Mouse (Mus musculus): ENCODE measurements around the gene Gja3. TPM values are rescaled to one million over a fixed set of nuclear protein-coding genes. Genes with fewer than 3 reads are reported as not detected.

Gene Gja3
- polyA plus RNA-seq, 1 experiment from 2014 or later: 34.1 TPM

- H3K9ac ChIP-seq (ENCODE audit: low read length): no peak overlapping the region
- no peak overlapping the region for H3K4me3 ChIP-seq (ENCODE audit: control insufficient read depth in 1 of 2, insufficient read depth in 1 of 2, low read depth in 1 of 2, low read length in 2 of 2)
- ATAC-seq (ENCODE audit: insufficient number of reproducible peaks, insufficient read depth, low FRiP score, low read depth): no peak
- no peak overlapping the region for H3K27ac ChIP-seq (replicated peaks in 1 of 2; ENCODE audit: control insufficient read depth in 1 of 2, insufficient read depth in 1 of 2, low read depth in 2 of 2, low read length in 2 of 2)
- peaks cover 55% of the 10 kb centered on the region for H3K27me3 ChIP-seq (ENCODE audit: control insufficient read depth, insufficient read depth, low read length)
- H3K4me2 ChIP-seq (ENCODE audit: low read length): no peak overlapping the region
- WGBS: 83% methylated on average over 7 of the region's 7 CpGs
- H3K4me1 ChIP-seq (ENCODE audit: control insufficient read depth in 2 of 2, insufficient read depth in 2 of 2, low read length in 2 of 2): peaks cover 0 to 4% of the 10 kb centered on the region in 2 experiments; a peak in 1 of 4 replicates
- no peaks in the 10 kb centered on the region for H3K36me3 ChIP-seq (ENCODE audit: control insufficient read depth, insufficient read depth, low read length)
- no peaks in the 10 kb centered on the region for H3K9me3 ChIP-seq (ENCODE audit: control insufficient read depth, low read length)
Observed at GRCm38 (mm10) chr14:57101623-57102022, 43.7 kb upstream of the Gja3 start.

DNA sequence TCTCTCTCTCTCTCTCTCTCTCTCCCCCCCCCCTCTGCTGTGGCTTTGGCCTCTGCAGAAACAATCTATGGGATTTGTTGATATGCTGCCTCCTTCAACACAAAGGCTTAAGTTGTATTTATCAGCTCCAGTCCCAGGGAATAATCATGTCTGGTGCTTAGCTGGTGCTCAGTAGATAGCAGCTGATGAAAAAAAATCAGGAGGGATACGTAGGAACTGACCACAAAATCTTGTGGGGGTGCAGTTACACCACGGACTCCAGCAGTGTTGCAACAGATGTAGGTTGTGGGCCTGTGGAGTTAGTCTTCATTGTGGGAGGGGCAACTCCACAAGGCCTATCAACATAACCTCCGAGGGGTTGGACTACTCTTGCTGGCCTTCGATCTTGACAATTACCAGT is 38.0 kb upstream of the Gja3 start:
- Histone ChIP-seq H3K4me2 (ENCODE audit: low read length) (no peak overlapping the region), H3K27me3 (ENCODE audit: control insufficient read depth, insufficient read depth, low read length) (peaks cover 9% of the 10 kb centered on the region), H3K36me3 (ENCODE audit: control insufficient read depth, insufficient read depth, low read length) (no peaks in the 10 kb centered on the region), H3K27ac (replicated peaks in 1 of 2; ENCODE audit: control insufficient read depth in 1 of 2, insufficient read depth in 1 of 2, low read depth in 2 of 2, low read length in 2 of 2) (no peak overlapping the region), H3K9me3 (ENCODE audit: control insufficient read depth, low read length) (no peaks in the 10 kb centered on the region), H3K4me1 (ENCODE audit: control insufficient read depth in 2 of 2, insufficient read depth in 2 of 2, low read length in 2 of 2) (no peaks in the 10 kb centered on the region), H3K9ac (ENCODE audit: low read length) (no peak overlapping the region), H3K4me3 (ENCODE audit: control insufficient read depth in 1 of 2, insufficient read depth in 1 of 2, low read depth in 1 of 2, low read length in 2 of 2) (no peak overlapping the region)
- ATAC-seq (ENCODE audit: insufficient number of reproducible peaks, insufficient read depth, low FRiP score, low read depth): no peak
- WGBS: 50% methylated on average over 4 of the region's 4 CpGs

- no peak overlapping the region for H3K4me3 ChIP-seq (ENCODE audit: control insufficient read depth in 1 of 2, insufficient read depth in 1 of 2, low read depth in 1 of 2, low read length in 2 of 2)
- 3% methylated on average over 8 of the region's 8 CpGs for WGBS
- H3K9me3 ChIP-seq (ENCODE audit: control insufficient read depth, low read length): no peaks in the 10 kb centered on the region
- H3K4me2 ChIP-seq (ENCODE audit: low read length): no peak overlapping the region
- H3K27me3 ChIP-seq (ENCODE audit: control insufficient read depth, insufficient read depth, low read length): peaks cover 6% of the 10 kb centered on the region
- no peaks in the 10 kb centered on the region for H3K36me3 ChIP-seq (ENCODE audit: control insufficient read depth, insufficient read depth, low read length)
- H3K9ac ChIP-seq (ENCODE audit: low read length): no peak overlapping the region
- no peak for ATAC-seq (ENCODE audit: insufficient number of reproducible peaks, insufficient read depth, low FRiP score, low read depth)
- no peak overlapping the region for H3K27ac ChIP-seq (replicated peaks in 1 of 2; ENCODE audit: control insufficient read depth in 1 of 2, insufficient read depth in 1 of 2, low read depth in 2 of 2, low read length in 2 of 2)
- H3K4me1 ChIP-seq (ENCODE audit: control insufficient read depth in 2 of 2, insufficient read depth in 2 of 2, low read length in 2 of 2): no peaks in the 10 kb centered on the region
Observed at GRCm38 (mm10) chr14:57093029-57093428, 35.1 kb upstream of the Gja3 start.

DNA sequence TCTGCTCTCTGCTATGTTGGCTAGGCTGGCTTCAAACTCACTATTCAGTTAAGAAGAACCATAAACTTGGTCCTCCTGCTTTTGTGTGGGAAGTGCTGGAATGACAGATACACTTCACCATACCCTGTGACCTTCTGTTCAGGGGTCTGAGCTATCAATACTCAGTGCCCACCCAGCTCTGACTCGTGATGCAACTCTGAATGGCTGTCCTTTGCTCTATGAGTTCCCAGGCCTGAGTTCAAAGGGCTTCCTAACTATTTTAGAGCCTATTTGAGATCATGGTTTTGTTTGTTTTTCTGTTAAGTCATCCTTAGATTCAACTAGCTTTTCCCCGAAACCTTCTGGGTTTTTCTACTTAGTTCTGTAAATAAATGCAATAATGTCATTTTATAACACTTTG is 32.1 kb upstream of the Gja3 start:
- Histone ChIP-seq H3K36me3 (ENCODE audit: control insufficient read depth, insufficient read depth, low read length) (no peaks in the 10 kb centered on the region), H3K27ac (replicated peaks in 1 of 2; ENCODE audit: control insufficient read depth in 1 of 2, insufficient read depth in 1 of 2, low read depth in 2 of 2, low read length in 2 of 2) (no peak overlapping the region), H3K4me2 (ENCODE audit: low read length) (no peak overlapping the region), H3K4me3 (ENCODE audit: control insufficient read depth in 1 of 2, insufficient read depth in 1 of 2, low read depth in 1 of 2, low read length in 2 of 2) (no peak overlapping the region), H3K9me3 (ENCODE audit: control insufficient read depth, low read length) (no peaks in the 10 kb centered on the region), H3K9ac (ENCODE audit: low read length) (no peak overlapping the region), H3K4me1 (ENCODE audit: control insufficient read depth in 2 of 2, insufficient read depth in 2 of 2, low read length in 2 of 2) (peaks cover 0 to under 1% of the 10 kb centered on the region in 2 experiments; a peak in 1 of 4 replicates), H3K27me3 (ENCODE audit: control insufficient read depth, insufficient read depth, low read length) (peaks cover 5% of the 10 kb centered on the region; the same call in 1 of the 2 replicates)
- WGBS: 65% methylated on average over 2 of the region's 2 CpGs
- no peak for ATAC-seq (ENCODE audit: insufficient number of reproducible peaks, insufficient read depth, low FRiP score, low read depth)

GRCm38 (mm10) chr14:57089107-57089506 is 31.2 kb upstream of the Gja3 start:
- H3K4me2 ChIP-seq (ENCODE audit: low read length): no peak overlapping the region
- H3K27me3 ChIP-seq (ENCODE audit: control insufficient read depth, insufficient read depth, low read length): no peaks in the 10 kb centered on the region
- H3K4me3 ChIP-seq (ENCODE audit: control insufficient read depth in 1 of 2, insufficient read depth in 1 of 2, low read depth in 1 of 2, low read length in 2 of 2): no peak overlapping the region
- H3K4me1 ChIP-seq (ENCODE audit: control insufficient read depth in 2 of 2, insufficient read depth in 2 of 2, low read length in 2 of 2): peaks cover 0 to 10% of the 10 kb centered on the region in 2 experiments; a peak in 3 of 4 replicates
- H3K9me3 ChIP-seq (ENCODE audit: control insufficient read depth, low read length): no peaks in the 10 kb centered on the region
- H3K36me3 ChIP-seq (ENCODE audit: control insufficient read depth, insufficient read depth, low read length): no peaks in the 10 kb centered on the region
- no peak overlapping the region for H3K27ac ChIP-seq (replicated peaks in 1 of 2; ENCODE audit: control insufficient read depth in 1 of 2, insufficient read depth in 1 of 2, low read depth in 2 of 2, low read length in 2 of 2)
- WGBS: 79% methylated on average over 7 of the region's 7 CpGs
- H3K9ac ChIP-seq (ENCODE audit: low read length): no peak overlapping the region
- no peak for ATAC-seq (ENCODE audit: insufficient number of reproducible peaks, insufficient read depth, low FRiP score, low read depth)

DNA sequence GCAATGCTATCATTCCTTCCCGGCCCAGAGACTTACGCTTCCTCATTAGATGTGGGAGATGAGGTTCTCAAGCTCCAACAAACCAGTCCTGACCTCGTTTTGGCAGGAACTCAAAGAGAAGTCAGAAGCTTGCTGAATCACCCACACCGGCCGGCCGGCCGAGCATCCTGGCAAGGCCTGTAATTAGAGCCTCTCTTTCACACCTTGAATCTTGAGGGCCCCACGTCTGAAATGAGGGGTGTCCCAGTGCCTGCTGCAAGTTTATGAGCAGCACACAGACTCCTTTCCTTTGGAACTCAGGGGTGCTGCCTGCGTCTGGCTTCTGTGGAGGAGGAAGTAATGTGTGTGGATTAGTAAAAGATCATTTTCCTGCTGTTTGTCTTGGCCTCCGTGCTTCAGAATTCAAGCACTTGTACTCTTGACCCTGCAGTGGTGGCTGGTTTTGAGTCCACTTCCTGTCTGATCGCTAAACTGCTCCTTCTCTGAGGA is 26.3 kb upstream of the Gja3 start:
- H3K27ac ChIP-seq (replicated peaks in 1 of 2; ENCODE audit: control insufficient read depth in 1 of 2, insufficient read depth in 1 of 2, low read depth in 2 of 2, low read length in 2 of 2): peak overlapping the region in 1 of 2 experiments; percentile 32; a peak in 1 of 4 replicates
- peaks cover 3 to 13% of the 10 kb centered on the region in 2 experiments; a peak in 3 of 4 replicates for H3K4me1 ChIP-seq (ENCODE audit: control insufficient read depth in 2 of 2, insufficient read depth in 2 of 2, low read length in 2 of 2)
- peak overlapping the region; percentile 2; the same call in 1 of the 2 replicates for H3K4me2 ChIP-seq (ENCODE audit: low read length)
- no peaks in the 10 kb centered on the region for H3K9me3 ChIP-seq (ENCODE audit: control insufficient read depth, low read length)
- no peak overlapping the region for H3K4me3 ChIP-seq (ENCODE audit: control insufficient read depth in 1 of 2, insufficient read depth in 1 of 2, low read depth in 1 of 2, low read length in 2 of 2)
- no peaks in the 10 kb centered on the region for H3K36me3 ChIP-seq (ENCODE audit: control insufficient read depth, insufficient read depth, low read length)
- H3K9ac ChIP-seq (ENCODE audit: low read length): no peak overlapping the region
- 44% methylated on average over 11 of the region's 11 CpGs for WGBS
- no peak for ATAC-seq (ENCODE audit: insufficient number of reproducible peaks, insufficient read depth, low FRiP score, low read depth)
- H3K27me3 ChIP-seq (ENCODE audit: control insufficient read depth, insufficient read depth, low read length): no peaks in the 10 kb centered on the region

GRCm38 (mm10) chr14:57082863-57083262 is 25.0 kb upstream of the Gja3 start:
- Histone ChIP-seq H3K4me1 (ENCODE audit: control insufficient read depth in 2 of 2, insufficient read depth in 2 of 2, low read length in 2 of 2) (peaks cover 3 to 13% of the 10 kb centered on the region in 2 experiments; a peak in 3 of 4 replicates), H3K36me3 (ENCODE audit: control insufficient read depth, insufficient read depth, low read length) (no peaks in the 10 kb centered on the region), H3K4me2 (ENCODE audit: low read length) (no peak overlapping the region), H3K27me3 (ENCODE audit: control insufficient read depth, insufficient read depth, low read length) (no peaks in the 10 kb centered on the region), H3K27ac (replicated peaks in 1 of 2; ENCODE audit: control insufficient read depth in 1 of 2, insufficient read depth in 1 of 2, low read depth in 2 of 2, low read length in 2 of 2) (no peak overlapping the region), H3K9me3 (ENCODE audit: control insufficient read depth, low read length) (0 out of 2 replicates have a peak, but pooled peaks cover 2% of the 10 kb centered on the region), H3K9ac (ENCODE audit: low read length) (no peak overlapping the region), H3K4me3 (ENCODE audit: control insufficient read depth in 1 of 2, insufficient read depth in 1 of 2, low read depth in 1 of 2, low read length in 2 of 2) (no peak overlapping the region)
- WGBS: 92% methylated on average over 1 of the region's 1 CpGs
- no peak for ATAC-seq (ENCODE audit: insufficient number of reproducible peaks, insufficient read depth, low FRiP score, low read depth)

GRCm38 (mm10) chr14:57075537-57075936 is 17.6 kb upstream of the Gja3 start:
- ATAC-seq (ENCODE audit: insufficient number of reproducible peaks, insufficient read depth, low FRiP score, low read depth): no peak
- Histone ChIP-seq H3K4me1 (ENCODE audit: control insufficient read depth in 2 of 2, insufficient read depth in 2 of 2, low read length in 2 of 2) (no peaks in the 10 kb centered on the region), H3K36me3 (ENCODE audit: control insufficient read depth, insufficient read depth, low read length) (no peaks in the 10 kb centered on the region), H3K9me3 (ENCODE audit: control insufficient read depth, low read length) (0 out of 2 replicates have a peak, but pooled peaks cover 2% of the 10 kb centered on the region), H3K4me3 (ENCODE audit: control insufficient read depth in 1 of 2, insufficient read depth in 1 of 2, low read depth in 1 of 2, low read length in 2 of 2) (no peak overlapping the region), H3K27me3 (ENCODE audit: control insufficient read depth, insufficient read depth, low read length) (no peaks in the 10 kb centered on the region), H3K9ac (ENCODE audit: low read length) (no peak overlapping the region), H3K4me2 (ENCODE audit: low read length) (no peak overlapping the region), H3K27ac (replicated peaks in 1 of 2; ENCODE audit: control insufficient read depth in 1 of 2, insufficient read depth in 1 of 2, low read depth in 2 of 2, low read length in 2 of 2) (no peak overlapping the region)
- WGBS: 79% methylated on average over 6 of the region's 6 CpGs

All from heart, embryonic 14.5 days (tissue).